Mouse (Mus musculus): ENCODE data around the gene Stk39.

GRCm38 (mm10) chr2:68469491-68469890 is 2.6 kb downstream of the Stk39 start:
- TF ChIP-seq CTCF (IDR thresholded peaks at IDR 0.05) (no peak), EP300 (IDR thresholded peaks at IDR 0.05) (no peak)

All from lung, postnatal 0 days (tissue).